Mouse (Mus musculus) megakaryocyte, embryonic 14.5 days (primary cell): ENCODE data around the gene Gpt2.

ENCODE experiments used
- FLI1 ChIP-seq: IDR thresholded peaks from 2 replicates; pipeline ENCODE4 v1.6.1; 2012; ENCODE audit warnings: low read length, inconsistent platforms, mixed read lengths
- GATA1 ChIP-seq: IDR thresholded peaks from 3 replicates; pipeline ENCODE4 v1.6.1; 2012; ENCODE audit warnings: mixed read lengths, low read length, inconsistent platforms, borderline replicate concordance

DNA sequence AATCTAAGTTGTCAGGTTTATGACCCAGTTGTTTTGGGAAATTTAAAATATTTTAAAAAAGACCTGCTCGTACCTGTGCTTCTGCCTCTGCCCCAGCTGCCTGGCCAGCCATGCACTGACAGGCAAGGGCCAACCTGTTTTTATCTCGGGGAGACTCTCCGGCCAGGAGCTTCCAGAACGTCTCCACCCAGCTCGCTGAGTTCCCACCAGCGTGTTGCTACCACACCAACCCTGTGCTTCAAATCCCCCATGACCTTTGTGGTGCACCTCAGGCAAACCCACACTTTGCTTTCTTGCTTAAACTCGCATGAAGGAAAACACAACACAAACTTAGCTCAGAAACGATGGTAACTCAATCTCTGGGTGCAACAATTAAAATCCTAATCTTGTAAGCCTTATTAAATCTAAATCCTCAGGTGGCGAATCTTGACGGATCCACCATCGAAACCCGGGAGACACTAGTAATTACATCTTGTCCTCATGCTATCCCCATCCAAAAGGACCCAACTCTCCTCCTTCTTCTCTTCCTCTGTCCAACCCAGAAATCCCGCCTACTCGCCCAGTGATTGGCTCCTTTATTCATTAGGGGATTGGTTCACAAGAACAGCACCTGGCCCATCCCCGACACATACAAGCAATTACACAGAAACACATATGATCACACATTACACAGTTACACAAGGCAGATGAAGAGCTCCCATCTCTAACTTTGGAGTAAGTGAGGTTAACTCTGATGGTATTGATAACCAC lies 46.3 kb upstream of the Gpt2 start:
- no peak for TF ChIP-seq GATA1
- no peak for TF ChIP-seq FLI1
